Mouse (Mus musculus): ENCODE measurements around the gene Med1. TPM values are rescaled to one million over a fixed set of nuclear protein-coding genes. Genes with fewer than 3 reads are reported as not detected.

Gene Med1
- total RNA-seq, 2 experiments from 2014 or later = 38.0 to 40.6 TPM

DNA sequence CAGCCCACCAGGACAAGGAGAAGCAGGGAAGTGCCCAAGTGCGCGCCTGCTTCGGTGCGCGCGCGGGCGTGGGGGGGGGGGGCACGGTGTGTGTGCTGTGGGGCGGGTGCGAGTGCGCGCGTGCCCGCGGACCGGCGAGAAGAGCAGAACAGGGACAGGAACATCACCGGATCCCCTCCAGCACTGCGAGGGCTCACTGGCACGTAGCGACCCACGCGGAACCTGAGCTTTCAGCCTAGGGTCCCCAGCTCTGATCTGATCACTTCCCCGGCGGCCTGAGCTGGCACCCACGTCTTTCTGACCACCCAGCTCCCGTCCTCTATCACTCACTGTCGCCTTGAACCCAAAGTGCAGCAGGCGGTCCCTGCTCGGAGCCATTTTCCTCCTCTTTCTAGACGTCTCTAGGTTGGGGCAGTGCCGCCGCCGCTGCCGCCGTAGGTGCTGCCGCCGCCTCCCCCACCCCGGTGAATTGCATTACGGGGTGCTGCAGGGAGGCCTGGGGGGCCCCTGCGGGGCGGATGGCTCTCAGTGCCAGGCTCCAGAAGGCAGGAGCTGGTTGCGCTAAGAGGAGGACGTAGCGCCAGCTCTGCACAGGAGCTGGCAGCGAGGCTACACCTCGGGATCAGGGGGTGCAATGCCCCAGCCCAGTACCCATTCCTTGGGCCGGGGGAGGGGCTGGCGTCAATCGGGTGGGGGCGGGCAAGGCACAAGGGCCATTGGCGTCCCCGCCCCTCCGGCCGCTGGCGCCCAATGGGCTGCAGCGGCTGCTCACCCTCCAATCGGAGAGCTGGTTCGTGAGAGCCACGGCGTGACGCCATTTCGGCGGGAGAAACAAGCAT is 43.1 kb downstream of the Med1 start, which contains the start of gene Fbxl20:
Fbxl20 (minus strand) TSS at position 618 of the 839 bp plus-strand sequence.
- peak; percentile 88 to 90 for DNase-seq
- intact Hi-C loops (cut with DNase I) = loop anchor here (2.0 kb wide), 2 partner anchors 35 to 123 kb away; partner anchors contain the start of gene Rpl19

DNA sequence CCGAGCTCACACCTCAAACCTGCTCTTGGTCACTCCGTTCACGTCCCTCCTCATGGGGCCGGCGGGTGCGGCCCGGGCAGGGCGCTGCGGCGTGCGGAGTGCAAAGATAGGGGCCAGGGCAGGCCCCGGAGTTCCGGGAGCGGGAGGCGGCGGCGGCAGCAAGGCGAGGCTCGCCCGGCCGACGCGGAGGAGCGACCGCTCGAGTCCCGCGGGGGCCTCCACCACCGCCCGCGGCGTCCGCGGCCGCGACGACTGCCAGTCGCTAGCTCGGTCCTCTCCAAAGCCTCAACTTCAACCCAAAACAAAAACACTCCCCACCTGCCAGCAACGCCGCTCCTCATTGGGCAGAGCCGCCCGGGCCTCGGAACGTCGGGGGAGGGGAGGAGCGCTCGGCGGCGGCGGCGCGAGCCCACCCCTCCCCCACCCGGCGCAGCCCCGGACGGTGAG is 43.8 kb downstream of the Med1 start:
- peak; percentile 94 to 96 for DNase-seq
- intact Hi-C loops (cut with DNase I) = loop anchor here (2.0 kb wide), 2 partner anchors 35 to 123 kb away; partner anchors contain the start of gene Rpl19

DNA sequence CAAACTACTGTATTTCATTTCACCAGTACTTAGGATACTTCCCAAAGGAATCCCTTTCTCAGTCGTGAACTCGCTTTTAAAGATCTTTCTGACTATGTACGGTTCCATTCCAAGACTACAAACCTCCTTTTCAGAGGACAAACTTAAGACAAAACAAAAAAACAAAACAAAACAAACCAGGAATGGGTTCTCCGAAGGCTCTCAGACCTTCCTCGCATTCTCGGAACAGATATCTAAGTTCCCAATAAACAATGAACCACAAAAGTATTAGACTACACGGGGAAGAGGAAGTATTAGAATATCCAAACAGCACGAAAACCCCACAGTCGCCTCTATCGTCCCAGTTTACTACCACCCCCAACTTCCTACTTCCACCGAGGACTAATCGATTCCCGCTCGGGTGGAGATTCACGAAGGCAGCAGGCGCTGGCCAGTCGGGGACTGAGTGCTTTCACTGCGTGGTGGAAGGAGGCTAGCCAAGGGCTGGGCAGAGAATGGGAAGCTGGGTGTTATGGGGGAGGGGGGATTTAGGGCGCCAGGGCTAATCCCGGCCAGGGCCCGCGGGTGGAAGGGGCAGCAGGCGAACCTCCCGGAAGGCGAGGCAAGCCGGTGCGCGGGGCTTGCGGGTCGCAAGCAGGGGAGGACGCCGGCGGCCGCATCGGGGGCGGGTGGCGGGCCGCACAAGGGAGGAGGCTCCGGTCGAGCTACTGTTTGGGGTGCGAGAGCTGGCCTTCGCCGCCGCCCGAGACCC is 44.4 kb downstream of the Med1 start:
- intact Hi-C loops (cut with DNase I) = loop anchor here (2.0 kb wide), 2 partner anchors 34 to 122 kb away; partner anchors contain the start of gene Rpl19
- no peak for DNase-seq

GRCm38 (mm10) chr11:98145856-98146255 is 47.2 kb downstream of the Med1 start:
- intact Hi-C loops (cut with DNase I) = no loop called here
- DNase-seq = no peak

GRCm38 (mm10) chr11:98142545-98142944 is 50.5 kb downstream of the Med1 start:
- no peak for DNase-seq
- intact Hi-C loops (cut with DNase I) = no loop called here

- DNase-seq = no peak
- intact Hi-C loops (cut with DNase I) = no loop called here
Measured at GRCm38 (mm10) chr11:98138894-98139293, 54.2 kb downstream of the Med1 start.

DNA sequence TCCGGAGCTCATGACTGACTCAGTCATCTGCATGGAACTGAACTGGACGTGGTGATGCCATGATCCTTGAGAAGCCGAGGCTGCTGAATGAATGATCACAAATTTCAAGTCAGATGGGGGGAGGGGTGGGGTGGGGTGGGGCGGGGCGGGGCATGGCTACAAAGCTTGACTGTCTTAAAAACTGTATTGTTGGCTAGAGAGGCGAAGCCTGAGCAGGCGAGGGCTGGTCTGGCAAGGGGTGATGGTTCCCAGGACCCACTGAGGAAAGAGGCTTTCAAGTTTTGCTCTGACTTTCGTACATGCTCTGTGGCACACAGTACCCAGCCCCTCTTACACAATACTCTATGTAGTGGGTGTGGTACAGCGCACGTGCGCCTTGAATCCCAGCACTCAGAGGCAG is 55.3 kb downstream of the Med1 start:
- intact Hi-C loops (cut with DNase I) = no loop called here
- no peak for DNase-seq

DNA sequence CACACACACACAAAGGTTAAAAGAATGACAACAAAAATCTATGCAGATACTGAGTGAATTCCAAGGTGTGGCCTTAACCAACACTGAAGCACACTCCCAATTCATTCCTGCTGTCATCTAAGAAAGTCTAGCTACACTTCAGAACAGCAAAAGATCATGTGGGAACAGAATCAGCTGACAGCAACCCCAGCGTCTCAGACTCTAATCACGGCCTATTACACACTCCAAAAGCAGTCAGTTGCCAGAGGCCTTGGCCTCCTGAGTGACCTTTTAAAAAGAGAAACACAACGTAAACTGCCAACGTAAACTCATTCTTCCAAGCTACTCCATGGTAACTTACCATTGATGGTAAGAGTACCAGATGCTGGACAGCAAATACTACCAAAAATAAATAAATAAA is 58.1 kb downstream of the Med1 start:
- no peak for DNase-seq
- intact Hi-C loops (cut with DNase I) = no loop called here

DNA sequence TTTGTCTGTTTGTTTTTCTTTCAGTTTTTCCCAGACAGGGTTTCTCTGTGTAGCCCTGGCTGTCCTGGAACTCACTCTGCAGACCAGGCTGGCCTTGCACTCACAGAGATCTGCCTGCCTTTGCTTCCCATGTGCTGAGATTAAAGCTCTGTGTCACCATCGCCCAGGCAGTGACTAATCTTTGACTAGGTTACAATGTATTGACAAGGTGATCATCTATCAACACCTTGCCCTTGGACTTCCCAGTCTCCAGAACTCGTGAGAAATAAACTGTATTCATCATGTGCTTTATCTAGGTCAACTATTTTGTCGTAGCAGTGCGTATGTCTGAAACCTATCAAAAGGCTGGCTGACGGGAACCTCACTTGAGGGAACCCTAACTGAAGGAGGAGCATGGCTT is 69.7 kb downstream of the Med1 start:
- no peak for DNase-seq
- intact Hi-C loops (cut with DNase I) = no loop called here

DNA sequence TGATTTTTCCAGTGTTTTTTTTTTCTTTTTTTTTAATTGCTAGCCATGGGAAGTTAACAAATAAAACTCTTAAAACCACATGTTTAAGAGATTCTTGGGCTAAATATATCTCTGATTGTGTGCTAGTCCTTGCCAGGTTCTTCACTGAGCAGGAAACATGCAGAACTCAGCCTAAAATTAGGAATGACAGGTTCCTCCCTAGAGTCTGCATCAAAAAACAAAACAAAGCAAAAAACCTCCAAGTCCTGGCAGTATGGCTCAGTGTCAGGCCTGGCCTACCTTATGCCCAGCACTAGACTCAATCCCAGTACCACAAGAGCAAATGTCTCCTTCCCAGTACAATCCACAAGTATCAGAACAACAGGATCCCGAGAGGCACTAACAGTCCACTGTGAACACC is 78.7 kb downstream of the Med1 start:
- intact Hi-C loops (cut with DNase I) = loop anchor here (2.0 kb wide), 1 partner anchor 34 kb away; no protein-coding TSS in a partner anchor
- DNase-seq = peak in 1 of 2 experiments; percentile 24

GRCm38 (mm10) chr11:98113504-98113903 is 79.6 kb downstream of the Med1 start:
- no peak for DNase-seq
- intact Hi-C loops (cut with DNase I) = no loop called here

GRCm38 (mm10) chr11:98109706-98110105 is 83.4 kb downstream of the Med1 start:
- intact Hi-C loops (cut with DNase I) = no loop called here
- no peak for DNase-seq

Small RNA genes lying within 50 kb of the gene (microRNA-seq; reads per million reads assigned to microRNA genes)
- 0 reads per million in 2 experiments for gene Gm27399 (ENCODE audit: borderline number of aligned reads in 2 of 2)

Other genes with a start within 250 kb of the Med1 start
- gene Plxdc1, start 206.8 kb downstream of the Med1 start, total RNA-seq (2021) = 1 to 10 TPM; 5.1 to 6.2 TPM
- under 1 TPM; 0.65 to 0.80 TPM for gene Arl5c, start 197.1 kb downstream of the Med1 start, total RNA-seq (2021)
- gene Cacnb1, start 170.3 kb downstream of the Med1 start, total RNA-seq (2021) = 1 to 10 TPM; 6.1 to 6.2 TPM
- 100 to 1,000 TPM; 537 to 577 TPM for gene Rpl19, start 166.6 kb downstream of the Med1 start, total RNA-seq (2021)
- under 1 TPM in 1 of 2 experiments, not detected in 1; 0.17 TPM for gene Stac2, start 139.8 kb downstream of the Med1 start, total RNA-seq (2021)
- 10 to 100 TPM; 20.3 to 27.1 TPM for gene Fbxl20, start 42.9 kb downstream of the Med1 start, total RNA-seq (2021)
- 10 to 100 TPM; 22.5 to 25.2 TPM for gene Cdk12, start 9.8 kb upstream of the Med1 start, total RNA-seq (2021)
- not detected for gene Neurod2, start 136.4 kb upstream of the Med1 start, total RNA-seq (2021)
- gene Ppp1r1b, start 155.1 kb upstream of the Med1 start, total RNA-seq (2021) = 1 to 10 TPM; 4.6 to 7.0 TPM
- gene Stard3, start 165.1 kb upstream of the Med1 start, total RNA-seq (2021) = 10 to 100 TPM; 21.5 to 26.8 TPM
- 1,000 to 10,000 TPM; 1,783 to 3,188 TPM for gene Tcap, start 190.5 kb upstream of the Med1 start, total RNA-seq (2021)
- 1 to 10 TPM in 1 of 2 experiments, under 1 TPM in 1; 0.76 to 1.6 TPM for gene Pnmt, start 193.2 kb upstream of the Med1 start, total RNA-seq (2021)
- gene Pgap3, start 207.2 kb upstream of the Med1 start, total RNA-seq (2021) = 1 to 10 TPM; 8.5 to 9.2 TPM
- 10 to 100 TPM in 1 of 2 experiments, 1 to 10 TPM in 1; 7.2 to 10.6 TPM for gene Erbb2, start 219.2 kb upstream of the Med1 start, total RNA-seq (2021)
- gene Mien1, start 245.7 kb upstream of the Med1 start, total RNA-seq (2021) = 10 to 100 TPM; 53.0 to 66.2 TPM

All from heart, postnatal 36 days (tissue).